Mouse (Mus musculus) embryonic facial prominence, embryonic 11.5 days (tissue): ENCODE results near the gene Gm21974. TPM values are rescaled to one million over a fixed set of nuclear protein-coding genes. Genes with fewer than 3 reads are reported as not detected.

Experiments used
- ATAC-seq: fragments of 200-750 bp; cut with Nextera tagmentation; replicated peaks from 2 replicates; pipeline ENCODE4 v1.8.0; 2017; ENCODE audit warnings: low read depth; ENCODE audit not compliant: insufficient number of reproducible peaks, low FRiP score, low TSS enrichment
- DNase-seq: peaks from one replicate; pipeline ENCODE4 v3.0.0-alpha.2; 2015; ENCODE audit warnings: low spot score
- H3K27ac ChIP-seq: fragments of 300-500 bp; sonication (generic); replicated peaks from 2 replicates; pipeline ENCODE4 v1.5.1; 2014; ENCODE audit warnings: mild to moderate bottlenecking, low read depth, low read length, control low read depth
- H3K27me3 ChIP-seq: fragments of 300-500 bp; sonication (generic); 2 replicates; pipeline ENCODE4 v1.6.1; 2014; ENCODE audit warnings: mild to moderate bottlenecking, low read length, moderate library complexity, mixed read lengths; ENCODE audit not compliant: control insufficient read depth, insufficient read depth
- H3K36me3 ChIP-seq: fragments of 300-500 bp; sonication (generic); replicated peaks from 2 replicates; pipeline ENCODE4 v1.6.1; 2014; ENCODE audit warnings: low read depth, mild to moderate bottlenecking, low read length, moderate library complexity, mixed read lengths; ENCODE audit not compliant: control insufficient read depth, insufficient read depth
- H3K4me1 ChIP-seq: fragments of 300-500 bp; sonication (generic); 2 replicates; pipeline ENCODE4 v1.6.1; 2014; ENCODE audit warnings: low read length, mixed read lengths; ENCODE audit not compliant: control insufficient read depth, insufficient read depth
- H3K4me2 ChIP-seq: fragments of 300-500 bp; sonication (generic); 2 replicates; pipeline ENCODE4 v1.6.1; 2014; ENCODE audit warnings: low read depth, mild to moderate bottlenecking, control low read depth, low read length, moderate library complexity
- H3K4me3 ChIP-seq: fragments of 300-500 bp; sonication (generic); 2 replicates; pipeline ENCODE4 v1.5.1; 2014; ENCODE audit warnings: low read depth, low read length, control low read depth
- H3K9ac ChIP-seq: fragments of 300-500 bp; sonication (generic); replicated peaks from 2 replicates; pipeline ENCODE4 v1.6.1; 2014; ENCODE audit warnings: mild to moderate bottlenecking, control low read depth, low read length
- H3K9me3 ChIP-seq: fragments of 300-500 bp; sonication (generic); replicated peaks from 2 replicates; pipeline ENCODE4 v1.6.1; 2016; ENCODE audit warnings: mild to moderate bottlenecking, low read length, inconsistent platforms, mixed read lengths; ENCODE audit not compliant: control insufficient read depth
- WGBS: fragments of 180-500 bp; shearing (Covaris S2); extraction: QIAGEN DNeasy Blood & Tissue Kit; methylation state at CpG from one replicate; pipeline ENCODE4 v1.1.7; 2014; 5-methylcytosine and 5-hydroxymethylcytosine counted together
- polyA plus RNA-seq: library from polyadenylated mRNA; unstranded; fragments of >200 nt; fragmentation: Nextera tagmentation; extraction: Ambion mirVana; gene quantifications from 2 replicates; pipeline ENCODE4 v1.2.1, GENCODE M21; 2014

Gene Gm21974
- polyA plus RNA-seq, 1 experiment from 2014 or later, result not detected

DNA sequence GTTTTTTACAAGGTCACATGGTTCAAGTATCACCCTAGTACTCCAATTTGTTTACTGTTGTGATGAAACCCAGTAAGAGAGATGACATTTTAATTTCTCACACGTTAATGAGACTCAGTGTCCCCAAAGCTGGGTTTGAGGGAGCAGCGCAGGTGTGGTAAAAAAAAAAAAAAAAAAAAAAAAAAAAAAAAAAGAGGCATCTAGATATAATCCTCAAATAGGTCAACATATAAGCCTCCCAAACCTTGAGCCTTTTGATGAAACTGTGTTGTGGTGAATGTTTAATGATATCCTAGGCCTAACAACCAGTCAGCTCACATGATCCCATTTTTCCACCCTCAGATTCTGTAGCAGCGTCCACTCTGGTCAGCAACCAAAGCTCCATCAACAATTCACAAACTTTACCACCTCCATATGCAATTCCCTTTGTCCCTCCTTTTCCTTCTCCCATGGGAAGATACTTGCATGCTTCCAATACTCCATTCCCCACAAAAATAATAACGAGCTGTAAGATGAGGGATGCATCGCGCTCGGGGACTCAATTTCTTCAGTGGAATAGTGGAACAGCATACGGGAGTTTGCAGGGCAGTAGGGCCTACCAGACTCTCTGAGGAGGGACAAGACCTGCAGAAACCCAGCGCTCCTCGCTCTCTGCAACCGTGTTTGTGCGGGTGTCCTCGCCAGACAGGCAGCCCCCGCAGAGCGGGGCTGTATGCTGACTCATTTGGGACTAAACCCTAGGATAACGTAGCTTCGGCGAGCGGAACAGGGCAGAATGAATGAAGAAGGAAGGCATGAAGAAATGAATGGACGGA lies 20.2 kb downstream of the Gm21974 start:
- Histone ChIP-seq H3K36me3 (peaks cover 16% of the 10 kb centered on the region), H3K27me3 (no peaks in the 10 kb centered on the region), H3K27ac (peak overlapping the region; percentile 96), H3K9ac (peak overlapping the region; percentile 99), H3K4me3 (peak overlapping the region; percentile 93), H3K4me1 (no peaks in the 10 kb centered on the region), H3K9me3 (no peaks in the 10 kb centered on the region), H3K4me2 (peak overlapping the region; percentile 52)
- ATAC-seq (peak; percentile 3; the same call in 1 of the 2 replicates), DNase-seq (peak; percentile 52)
- WGBS, result 5% methylated on average over 20 of the region's 20 CpGs

DNA sequence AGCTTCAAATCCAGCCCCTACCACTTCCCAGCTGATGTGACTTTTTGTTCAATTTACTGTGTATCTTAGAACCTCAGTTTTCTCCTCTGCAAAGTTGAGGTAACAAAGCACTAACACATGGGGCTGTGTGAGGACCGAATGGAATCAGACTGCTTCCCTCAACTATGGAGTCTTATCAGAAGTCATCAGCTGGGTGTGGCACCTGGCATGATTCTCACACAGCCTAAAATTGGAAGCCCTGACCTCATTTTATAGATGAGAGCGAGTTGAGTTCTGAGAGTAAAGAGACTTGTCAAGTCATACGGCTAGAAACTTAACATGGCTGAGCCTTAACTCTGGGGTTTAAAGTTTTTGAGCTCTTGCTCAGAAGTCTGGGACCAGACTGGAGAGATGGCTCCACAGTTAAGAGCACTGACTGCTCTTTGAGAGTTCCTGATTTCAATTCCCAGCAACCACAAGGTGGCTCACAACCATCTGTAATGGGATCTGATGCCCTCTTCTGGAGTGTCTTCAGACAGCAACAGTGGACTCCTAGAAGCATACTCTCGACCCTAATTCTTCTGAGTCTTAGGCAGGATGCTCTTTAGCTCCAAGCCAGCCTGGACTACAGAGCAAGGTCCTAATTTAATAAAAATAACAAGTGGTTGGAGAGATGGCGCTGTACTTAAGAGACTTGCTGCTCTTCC lies 25.0 kb downstream of the Gm21974 start:
- H3K4me3 ChIP-seq, result no peak overlapping the region
- H3K27me3 ChIP-seq, result no peaks in the 10 kb centered on the region
- no peak overlapping the region for H3K27ac ChIP-seq
- 84% methylated on average over 5 of the region's 5 CpGs for WGBS
- H3K4me1 ChIP-seq, result no peaks in the 10 kb centered on the region
- no peak overlapping the region for H3K4me2 ChIP-seq
- DNase-seq (no peak), ATAC-seq (no peak)
- H3K9me3 ChIP-seq, result no peaks in the 10 kb centered on the region
- H3K36me3 ChIP-seq, result peaks cover 16% of the 10 kb centered on the region
- no peak overlapping the region for H3K9ac ChIP-seq

DNA sequence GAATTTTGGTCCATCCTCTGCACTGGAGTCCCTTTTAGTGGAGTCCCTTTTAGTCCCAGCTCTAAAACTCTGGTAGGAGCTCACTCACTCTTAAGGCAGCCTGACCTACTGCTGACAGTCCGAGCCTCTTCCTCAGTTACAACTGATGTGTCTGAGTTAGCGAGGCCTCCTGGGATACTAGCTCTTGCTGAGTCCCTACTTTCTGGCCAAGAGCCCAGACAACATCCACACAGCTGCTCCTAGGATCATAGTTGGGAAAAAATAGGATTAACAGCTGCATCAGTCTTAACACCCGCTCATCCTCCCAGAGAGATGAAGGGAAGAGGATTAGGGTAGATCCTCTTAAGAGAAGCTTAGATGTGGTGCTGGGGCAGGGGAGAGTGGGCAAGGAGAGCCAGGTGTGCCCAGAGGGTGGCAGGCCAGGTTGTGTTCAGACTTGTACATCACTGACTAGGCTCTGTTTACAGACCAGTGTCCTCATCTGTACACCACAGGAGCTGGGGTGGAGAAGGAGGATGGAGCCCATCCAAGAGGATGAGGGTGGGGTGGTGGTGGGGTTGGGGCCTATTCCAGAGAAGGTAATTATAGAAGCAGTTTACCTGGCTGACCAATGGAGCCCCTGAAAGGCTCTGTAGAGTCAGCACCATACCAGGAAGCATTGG lies 26.0 kb downstream of the Gm21974 start:
- no peak for ATAC-seq
- H3K9ac ChIP-seq, result no peak overlapping the region
- H3K4me2 ChIP-seq, result no peak overlapping the region
- no peaks in the 10 kb centered on the region for H3K4me1 ChIP-seq
- DNase-seq, result no peak
- H3K4me3 ChIP-seq, result no peak overlapping the region
- H3K9me3 ChIP-seq, result no peaks in the 10 kb centered on the region
- no peaks in the 10 kb centered on the region for H3K27me3 ChIP-seq
- peaks cover 16% of the 10 kb centered on the region for H3K36me3 ChIP-seq
- H3K27ac ChIP-seq, result no peak overlapping the region
- WGBS, result 89% methylated on average over 3 of the region's 3 CpGs

DNA sequence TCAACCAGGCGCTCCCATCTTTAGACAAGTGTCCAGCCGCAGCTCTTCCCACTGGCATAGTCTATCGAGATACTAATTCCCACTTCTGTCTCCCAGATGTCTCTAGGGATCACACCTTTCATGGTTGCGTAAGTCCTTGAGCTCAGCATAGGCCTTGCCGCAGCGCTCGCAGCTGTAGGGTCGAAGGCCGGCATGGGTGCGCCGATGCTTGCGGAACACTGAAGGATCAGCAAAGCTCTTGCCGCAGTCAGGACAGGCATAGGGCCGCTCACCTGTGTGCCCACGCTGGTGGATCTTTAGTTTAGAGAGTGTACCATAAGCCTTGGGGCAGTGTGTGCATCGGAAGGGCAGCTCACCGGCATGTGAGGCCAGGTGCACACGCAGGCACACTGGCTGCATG lies 27.6 kb downstream of the Gm21974 start:
- Histone ChIP-seq H3K36me3 (peaks cover 16% of the 10 kb centered on the region), H3K9ac (no peak overlapping the region), H3K4me3 (no peak overlapping the region), H3K27ac (no peak overlapping the region), H3K4me1 (no peaks in the 10 kb centered on the region), H3K9me3 (no peaks in the 10 kb centered on the region), H3K27me3 (no peaks in the 10 kb centered on the region), H3K4me2 (no peak overlapping the region)
- ATAC-seq, result no peak
- 95% methylated on average over 18 of the region's 18 CpGs for WGBS
- DNase-seq, result no peak

DNA sequence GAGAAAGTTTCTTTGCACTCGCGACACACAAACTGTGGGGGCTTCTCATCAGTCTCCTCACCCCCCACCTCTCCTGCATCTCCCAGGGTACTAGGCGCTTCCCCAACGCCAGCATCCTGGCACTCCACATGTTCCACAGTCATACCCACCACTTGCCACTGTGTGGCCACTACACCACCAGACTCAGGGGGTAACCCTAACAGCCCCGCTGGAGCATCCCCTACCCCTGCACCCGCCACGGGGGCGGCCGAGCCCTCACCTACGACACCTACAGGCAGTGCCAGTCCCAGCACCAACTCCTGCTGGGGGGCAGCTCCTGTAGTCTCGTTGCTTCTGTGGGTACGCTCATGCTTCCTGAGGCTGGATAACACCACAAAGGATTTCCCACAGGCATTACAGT lies 28.8 kb downstream of the Gm21974 start:
- Histone ChIP-seq H3K4me3 (no peak overlapping the region), H3K9me3 (no peaks in the 10 kb centered on the region), H3K27ac (no peak overlapping the region), H3K27me3 (no peaks in the 10 kb centered on the region), H3K36me3 (peaks cover 16% of the 10 kb centered on the region), H3K4me1 (no peaks in the 10 kb centered on the region), H3K4me2 (no peak overlapping the region), H3K9ac (no peak overlapping the region)
- ATAC-seq (no peak), DNase-seq (no peak)
- 92% methylated on average over 12 of the region's 12 CpGs for WGBS

DNA sequence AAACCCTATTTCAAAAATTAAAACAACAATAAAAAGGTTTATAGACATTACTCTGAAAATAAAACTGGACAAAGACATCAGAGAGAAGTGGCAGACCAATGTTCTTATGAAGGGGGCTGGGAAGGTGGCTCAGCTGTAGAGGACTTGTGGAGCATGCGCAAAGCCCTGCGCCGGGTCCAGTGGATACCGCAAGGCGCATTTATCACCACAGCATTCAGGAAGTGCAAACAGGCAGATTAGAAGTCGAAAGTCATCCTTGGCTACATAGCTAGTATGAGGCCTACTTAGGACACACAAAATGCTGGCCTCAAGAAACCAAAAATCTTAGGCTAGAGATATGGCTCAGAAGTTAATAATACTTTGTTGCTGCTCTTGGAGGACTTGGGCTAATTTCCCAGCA lies 37.0 kb downstream of the Gm21974 start:
- DNase-seq, result no peak
- no peaks in the 10 kb centered on the region for H3K27me3 ChIP-seq
- no peaks in the 10 kb centered on the region for H3K4me1 ChIP-seq
- no peak overlapping the region for H3K27ac ChIP-seq
- WGBS, result 90% methylated on average over 6 of the region's 6 CpGs
- no peaks in the 10 kb centered on the region for H3K9me3 ChIP-seq
- H3K4me2 ChIP-seq, result no peak overlapping the region
- H3K9ac ChIP-seq, result no peak overlapping the region
- no peak overlapping the region for H3K4me3 ChIP-seq
- ATAC-seq, result no peak
- H3K36me3 ChIP-seq, result no peaks in the 10 kb centered on the region

DNA sequence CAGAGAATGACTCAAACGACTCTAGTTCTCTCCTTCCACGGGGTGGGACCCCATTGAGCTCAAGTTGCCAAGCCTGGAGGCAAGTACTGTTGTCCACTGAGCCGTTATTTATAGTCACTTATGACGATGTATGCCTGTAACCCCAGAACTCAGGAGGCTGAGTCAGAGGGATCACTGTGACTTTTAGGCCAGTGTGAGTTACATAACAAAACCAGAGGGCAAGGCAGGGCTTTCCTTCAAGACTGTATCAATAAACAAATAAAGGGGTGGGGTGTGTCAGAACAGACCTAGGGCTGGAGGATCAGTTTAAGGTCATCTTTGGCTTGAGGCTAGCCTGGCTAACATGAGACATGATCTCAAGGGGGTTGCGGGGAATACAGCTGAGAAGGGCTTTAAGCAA lies 44.3 kb downstream of the Gm21974 start:
- DNase-seq (no peak), ATAC-seq (no peak)
- H3K9ac ChIP-seq, result no peak overlapping the region
- no peaks in the 10 kb centered on the region for H3K36me3 ChIP-seq
- no peak overlapping the region for H3K4me3 ChIP-seq
- WGBS, result 63% methylated on average over 5 of the region's 5 CpGs
- H3K27ac ChIP-seq, result no peak overlapping the region
- H3K27me3 ChIP-seq, result no peaks in the 10 kb centered on the region
- no peaks in the 10 kb centered on the region for H3K9me3 ChIP-seq
- H3K4me1 ChIP-seq, result no peaks in the 10 kb centered on the region
- H3K4me2 ChIP-seq, result no peak overlapping the region
